Mouse (Mus musculus) heart, embryonic 12.5 days (tissue): ENCODE data around the gene Drc1. TPM values are rescaled to one million over a fixed set of nuclear protein-coding genes. Genes with fewer than 3 reads are reported as not detected.

Experiments
- ATAC-seq: fragments of 200-750 bp; cut with Nextera tagmentation; 2 replicates; pipeline ENCODE4 v1.8.0; 2017; ENCODE audit warnings: moderate TSS enrichment, moderate library complexity; ENCODE audit not compliant: insufficient number of reproducible peaks, low FRiP score
- H3K27ac ChIP-seq: fragments of 300-500 bp; sonication (generic); 2 replicates; pipeline ENCODE4 v1.5.1; 2016; ENCODE audit warnings: mild to moderate bottlenecking, moderate library complexity; ENCODE audit not compliant: poor library complexity, severe bottlenecking
- H3K27me3 ChIP-seq: fragments of 300-500 bp; sonication (generic); replicated peaks from 2 replicates; pipeline ENCODE4 v1.6.1; 2016; ENCODE audit warnings: mild to moderate bottlenecking, moderate library complexity
- H3K36me3 ChIP-seq: fragments of 300-500 bp; sonication (generic); 2 replicates; pipeline ENCODE4 v1.6.1; 2016; ENCODE audit warnings: mild to moderate bottlenecking, moderate library complexity
- H3K4me1 ChIP-seq: fragments of 300-500 bp; sonication (generic); replicated peaks from 2 replicates; pipeline ENCODE4 v1.6.1; 2016; ENCODE audit warnings: mild to moderate bottlenecking
- H3K4me2 ChIP-seq: fragments of 300-500 bp; sonication (generic); 2 replicates; pipeline ENCODE4 v1.6.1; 2016; ENCODE audit warnings: mild to moderate bottlenecking, moderate library complexity
- H3K4me3 ChIP-seq: fragments of 300-500 bp; sonication (generic); 2 replicates; pipeline ENCODE4 v1.5.1; 2016; ENCODE audit warnings: mild to moderate bottlenecking
- H3K9ac ChIP-seq: fragments of 300-500 bp; sonication (generic); 2 replicates; pipeline ENCODE4 v1.6.1; 2016; ENCODE audit warnings: mild to moderate bottlenecking, moderate library complexity
- H3K9me3 ChIP-seq: fragments of 300-500 bp; sonication (generic); replicated peaks from 2 replicates; pipeline ENCODE4 v1.6.1; 2016; ENCODE audit warnings: mild to moderate bottlenecking, moderate library complexity
- WGBS: fragments of 180-500 bp; shearing (Covaris S2); methylation state at CpG from one replicate; pipeline ENCODE4 v1.1.7; 2016; 5-methylcytosine and 5-hydroxymethylcytosine counted together
- polyA plus RNA-seq: library from polyadenylated mRNA; unstranded; fragments of >200 nt; fragmentation: Nextera tagmentation; extraction: Ambion mirVana; gene quantifications from 2 replicates; pipeline ENCODE4 v1.2.1, GENCODE M21; 2016

Gene Drc1
- polyA plus RNA-seq, result 0.18 and 0.19 TPM in 2 replicates

GRCm38 (mm10) chr5:30281291-30281732 lies at the start of gene Drc1:
Gene Drc1 (plus strand): TSS chr5:30281388.
- WGBS, result 4% methylated on average over 26 of the region's 26 CpGs
- Histone ChIP-seq H3K9me3 (peaks cover 8% of the 10 kb centered on the region), H3K4me1 (peaks cover 7% of the 10 kb centered on the region), H3K36me3 (no peaks in the 10 kb centered on the region), H3K4me2 (peak within 1 kb of the TSS; percentile 85), H3K9ac (no peak within 1 kb of the TSS), H3K4me3 (peak within 1 kb of the TSS; percentile 51), H3K27ac (no peak within 1 kb of the TSS), H3K27me3 (peaks cover 3% of the 10 kb centered on the region; the same call in 1 of the 2 replicates)
- no peak; the same call in 1 of the 2 replicates for ATAC-seq

- Histone ChIP-seq H3K4me3 (peak overlapping the region; percentile 82), H3K9ac (peak overlapping the region; percentile 61), H3K27me3 (no peaks in the 10 kb centered on the region), H3K4me2 (peak overlapping the region; percentile 77), H3K4me1 (peaks cover 20% of the 10 kb centered on the region), H3K27ac (peak overlapping the region; percentile 93), H3K9me3 (no peaks in the 10 kb centered on the region), H3K36me3 (peaks cover 10% of the 10 kb centered on the region)
- WGBS, result 57% methylated on average over 16 of the region's 16 CpGs
- ATAC-seq, result no peak
These were observed 49.3 kb upstream of the Drc1 start for GRCm38 (mm10) chr5:30231891-30232270.

GRCm38 (mm10) chr5:30232271-30232971 lies 48.8 kb upstream of the Drc1 start, which contains the start of gene Selenoi:
Gene Selenoi (plus strand): TSS chr5:30232581.
- peak within 1 kb of the TSS; percentile 77 for H3K4me2 ChIP-seq
- no peaks in the 10 kb centered on the region for H3K9me3 ChIP-seq
- H3K27me3 ChIP-seq, result no peaks in the 10 kb centered on the region
- peak within 1 kb of the TSS; percentile 93 for H3K27ac ChIP-seq
- peak; percentile 100 for ATAC-seq
- 3% methylated on average over 62 of the region's 71 CpGs for WGBS
- peaks cover 20% of the 10 kb centered on the region for H3K4me1 ChIP-seq
- H3K36me3 ChIP-seq, result peaks cover 10% of the 10 kb centered on the region
- H3K9ac ChIP-seq, result peak within 1 kb of the TSS; percentile 86
- H3K4me3 ChIP-seq, result peak within 1 kb of the TSS; percentile 82

- Histone ChIP-seq H3K9ac (peak overlapping the region; percentile 86), H3K27me3 (no peaks in the 10 kb centered on the region), H3K4me3 (peak overlapping the region; percentile 82), H3K36me3 (peaks cover 10% of the 10 kb centered on the region), H3K4me1 (peaks cover 20% of the 10 kb centered on the region), H3K9me3 (no peaks in the 10 kb centered on the region), H3K27ac (peak overlapping the region; percentile 93), H3K4me2 (peak overlapping the region; percentile 77)
- WGBS, result 2% methylated on average over 15 of the region's 15 CpGs
- no peak for ATAC-seq
These were observed 48.1 kb upstream of the Drc1 start for GRCm38 (mm10) chr5:30233042-30233441.

- no peaks in the 10 kb centered on the region for H3K27me3 ChIP-seq
- H3K4me1 ChIP-seq, result peaks cover 20% of the 10 kb centered on the region
- no peak for ATAC-seq
- no peak overlapping the region for H3K9ac ChIP-seq
- H3K9me3 ChIP-seq, result no peaks in the 10 kb centered on the region
- 22% methylated on average over 8 of the region's 8 CpGs for WGBS
- peak overlapping the region; percentile 77 for H3K4me2 ChIP-seq
- H3K36me3 ChIP-seq, result peaks cover 12% of the 10 kb centered on the region
- H3K4me3 ChIP-seq, result peak overlapping the region; percentile 82
- no peak overlapping the region for H3K27ac ChIP-seq
These were observed 47.2 kb upstream of the Drc1 start for GRCm38 (mm10) chr5:30233979-30234378.

GRCm38 (mm10) chr5:30235641-30236126 lies 45.5 kb upstream of the Drc1 start:
- no peak overlapping the region for H3K4me3 ChIP-seq
- H3K4me2 ChIP-seq, result no peak overlapping the region
- no peaks in the 10 kb centered on the region for H3K9me3 ChIP-seq
- H3K4me1 ChIP-seq, result peaks cover 22% of the 10 kb centered on the region
- H3K27ac ChIP-seq, result no peak overlapping the region
- no peaks in the 10 kb centered on the region for H3K27me3 ChIP-seq
- 85% methylated on average over 2 of the region's 2 CpGs for WGBS
- H3K9ac ChIP-seq, result no peak overlapping the region
- peaks cover 6% of the 10 kb centered on the region; the same call in 1 of the 2 replicates for H3K36me3 ChIP-seq
- no peak for ATAC-seq

GRCm38 (mm10) chr5:30238533-30238932 lies 42.7 kb upstream of the Drc1 start:
- Histone ChIP-seq H3K9me3 (no peaks in the 10 kb centered on the region), H3K27ac (no peak overlapping the region), H3K27me3 (no peaks in the 10 kb centered on the region), H3K4me3 (no peak overlapping the region), H3K9ac (no peak overlapping the region), H3K4me1 (peaks cover 39% of the 10 kb centered on the region), H3K36me3 (0 out of 2 replicates have a peak, but pooled peaks cover 2% of the 10 kb centered on the region), H3K4me2 (no peak overlapping the region)
- ATAC-seq, result no peak
- 88% methylated on average over 5 of the region's 5 CpGs for WGBS

GRCm38 (mm10) chr5:30240552-30240951 lies 40.6 kb upstream of the Drc1 start:
- H3K9me3 ChIP-seq, result no peaks in the 10 kb centered on the region
- no peak for ATAC-seq
- WGBS, result 80% methylated on average over 7 of the region's 7 CpGs
- H3K4me1 ChIP-seq, result peaks cover 44% of the 10 kb centered on the region
- no peaks in the 10 kb centered on the region for H3K27me3 ChIP-seq
- no peak overlapping the region for H3K4me2 ChIP-seq
- 0 out of 2 replicates have a peak, but pooled peaks cover 2% of the 10 kb centered on the region for H3K36me3 ChIP-seq
- no peak overlapping the region for H3K9ac ChIP-seq
- no peak overlapping the region for H3K4me3 ChIP-seq
- no peak overlapping the region for H3K27ac ChIP-seq

GRCm38 (mm10) chr5:30242410-30242809 lies 38.8 kb upstream of the Drc1 start:
- H3K9me3 ChIP-seq, result no peaks in the 10 kb centered on the region
- H3K27ac ChIP-seq, result peak overlapping the region; percentile 76
- H3K4me2 ChIP-seq, result no peak overlapping the region

GRCm38 (mm10) chr5:30243741-30244140 lies 37.4 kb upstream of the Drc1 start:
- H3K27me3 ChIP-seq, result no peaks in the 10 kb centered on the region
- no peak overlapping the region for H3K9ac ChIP-seq
- ATAC-seq, result no peak
- peaks cover 42% of the 10 kb centered on the region for H3K4me1 ChIP-seq
- H3K4me3 ChIP-seq, result no peak overlapping the region
- H3K36me3 ChIP-seq, result peaks cover 7% of the 10 kb centered on the region
- peak overlapping the region; percentile 23; the same call in 1 of the 2 replicates for H3K27ac ChIP-seq
- WGBS, result 30% methylated on average over 9 of the region's 9 CpGs
- no peaks in the 10 kb centered on the region for H3K9me3 ChIP-seq
- H3K4me2 ChIP-seq, result peak overlapping the region; percentile 34; the same call in 1 of the 2 replicates

More at GRCm38 (mm10) chr5:30242410-30242809, 38.8 kb upstream of the Drc1 start:
- no peaks in the 10 kb centered on the region for H3K27me3 ChIP-seq
- H3K9ac ChIP-seq, result 0 out of 2 replicates have a peak overlapping the region, but pooled peaks have one; percentile 39
- H3K4me3 ChIP-seq, result no peak overlapping the region
- H3K36me3 ChIP-seq, result peaks cover 3% of the 10 kb centered on the region; the same call in 1 of the 2 replicates
- no peak for ATAC-seq
- 13% methylated on average over 1 of the region's 1 CpGs for WGBS
- peaks cover 42% of the 10 kb centered on the region for H3K4me1 ChIP-seq

GRCm38 (mm10) chr5:30245861-30246416 lies 35.2 kb upstream of the Drc1 start:
- Histone ChIP-seq H3K36me3 (peaks cover 20% of the 10 kb centered on the region), H3K9me3 (no peaks in the 10 kb centered on the region), H3K27ac (no peak overlapping the region), H3K9ac (no peak overlapping the region), H3K4me2 (no peak overlapping the region), H3K27me3 (no peaks in the 10 kb centered on the region), H3K4me1 (peaks cover 40% of the 10 kb centered on the region), H3K4me3 (no peak overlapping the region)
- WGBS, result 77% methylated on average over 9 of the region's 9 CpGs
- ATAC-seq, result no peak
